Mouse (Mus musculus) C2C12 (cell line): ENCODE measurements around the gene Lrriq1. TPM values are rescaled to one million over a fixed set of nuclear protein-coding genes. Genes with fewer than 3 reads are reported as not detected.

Source experiments
- H3K27me3 ChIP-seq: one replicate; pipeline ENCODE4 v1.6.1; 2011; ENCODE audit not compliant: control insufficient read depth, insufficient read depth, insufficient read length
- H3K36me3 ChIP-seq: one replicate; pipeline ENCODE4 v1.6.1; 2011; ENCODE audit not compliant: control insufficient read depth, insufficient read depth
- H3K4me3 ChIP-seq: one replicate; pipeline ENCODE4 v1.5.1; 2011; ENCODE audit warnings: mild to moderate bottlenecking, control low read depth; ENCODE audit not compliant: poor library complexity, insufficient read depth, severe bottlenecking
- H3K79me2 ChIP-seq: one replicate; pipeline ENCODE4 v1.6.1; 2011; ENCODE audit not compliant: control insufficient read depth, insufficient read depth
- H3K79me3 ChIP-seq: one replicate; pipeline ENCODE4 v1.6.1; 2011; ENCODE audit warnings: low read depth, control low read depth
- H3ac ChIP-seq: one replicate; pipeline ENCODE3; 2011; ENCODE audit warnings: low read depth; ENCODE audit not compliant: control insufficient read depth, insufficient read length
- CEBPB ChIP-seq: IDR thresholded peaks from one replicate; pipeline ENCODE4 v1.6.1; 2011; ENCODE audit warnings: low read depth, mild to moderate bottlenecking, control low read depth, moderate library complexity
- CTCF ChIP-seq: IDR thresholded peaks from one replicate; pipeline ENCODE4 v1.5.1; 2011; ENCODE audit not compliant: control insufficient read depth, insufficient read depth, insufficient read length
- FOSL1 ChIP-seq: IDR thresholded peaks from one replicate; pipeline ENCODE4 v1.8.0; 2011; ENCODE audit warnings: mild to moderate bottlenecking, low read length; ENCODE audit not compliant: poor library complexity, insufficient read depth, severe bottlenecking
- MAX ChIP-seq: IDR thresholded peaks from one replicate; pipeline ENCODE4 v1.6.1; 2011; ENCODE audit warnings: mild to moderate bottlenecking, control low read depth
- MYOD1 ChIP-seq: IDR thresholded peaks from one replicate; pipeline ENCODE4 v1.6.1; 2011; ENCODE audit warnings: low read depth; ENCODE audit not compliant: control insufficient read depth, insufficient read length
- MYOG ChIP-seq: IDR thresholded peaks from one replicate; pipeline ENCODE4 v1.6.1; 2011; ENCODE audit not compliant: control insufficient read depth, insufficient read length; ENCODE audit errors: extremely low read depth
- USF1 ChIP-seq: IDR thresholded peaks from one replicate; pipeline ENCODE4 v1.6.1; 2011; ENCODE audit warnings: low read depth, mild to moderate bottlenecking, control low read depth, moderate library complexity
- polyA plus RNA-seq: library from polyadenylated mRNA; unstranded; fragments of >200 nt; fragmentation: generic; extraction: Trizol; gene quantifications from one replicate; pipeline ENCODE4 v1.2.1, GENCODE M21; 2012; ENCODE audit warnings: missing spikeins

Lrriq1 gene
- polyA plus RNA-seq, 1 experiment = not detected

DNA sequence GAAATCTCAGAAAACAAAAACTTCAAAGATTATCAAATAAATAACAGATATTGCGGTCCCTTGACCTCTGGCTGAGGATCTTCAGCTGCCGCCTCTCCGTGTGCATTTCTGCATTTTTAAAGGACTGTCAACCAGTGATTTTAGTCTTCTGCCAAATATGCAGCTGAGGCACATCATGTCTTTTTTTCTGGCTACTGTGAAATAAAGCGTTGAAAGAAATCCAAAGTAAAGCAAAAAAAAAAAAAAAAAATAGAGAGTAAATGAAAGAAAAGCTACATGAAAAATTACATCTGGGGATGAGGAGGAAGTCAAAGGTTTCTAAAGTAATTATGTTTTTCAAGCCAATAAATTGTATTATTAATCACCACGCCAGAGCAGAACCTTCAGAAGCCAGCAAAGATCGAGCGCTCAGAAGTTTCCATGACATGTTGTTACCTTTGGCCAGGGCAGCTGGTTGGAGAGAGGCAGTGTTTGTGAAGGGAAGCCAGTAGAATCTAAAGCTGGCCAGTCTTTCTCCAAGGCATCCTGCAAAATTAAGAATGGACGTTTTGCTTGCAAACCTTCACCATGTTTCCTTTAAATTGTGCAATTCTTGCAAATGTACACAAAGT is 90.2 kb downstream of the Lrriq1 start:
- no peak overlapping the region for H3ac ChIP-seq
- no peaks in the 10 kb centered on the region for H3K27me3 ChIP-seq
- no peak overlapping the region for H3K4me3 ChIP-seq
- TF ChIP-seq CEBPB (no peak), CTCF (no peak), MYOG (no peak), MYOD1 (no peak), USF1 (no peak), FOSL1 (no peak), MAX (no peak)
- H3K36me3 ChIP-seq = no peaks in the 10 kb centered on the region
- H3K79me2 ChIP-seq = no peaks in the 10 kb centered on the region
- no peaks in the 10 kb centered on the region for H3K79me3 ChIP-seq

DNA sequence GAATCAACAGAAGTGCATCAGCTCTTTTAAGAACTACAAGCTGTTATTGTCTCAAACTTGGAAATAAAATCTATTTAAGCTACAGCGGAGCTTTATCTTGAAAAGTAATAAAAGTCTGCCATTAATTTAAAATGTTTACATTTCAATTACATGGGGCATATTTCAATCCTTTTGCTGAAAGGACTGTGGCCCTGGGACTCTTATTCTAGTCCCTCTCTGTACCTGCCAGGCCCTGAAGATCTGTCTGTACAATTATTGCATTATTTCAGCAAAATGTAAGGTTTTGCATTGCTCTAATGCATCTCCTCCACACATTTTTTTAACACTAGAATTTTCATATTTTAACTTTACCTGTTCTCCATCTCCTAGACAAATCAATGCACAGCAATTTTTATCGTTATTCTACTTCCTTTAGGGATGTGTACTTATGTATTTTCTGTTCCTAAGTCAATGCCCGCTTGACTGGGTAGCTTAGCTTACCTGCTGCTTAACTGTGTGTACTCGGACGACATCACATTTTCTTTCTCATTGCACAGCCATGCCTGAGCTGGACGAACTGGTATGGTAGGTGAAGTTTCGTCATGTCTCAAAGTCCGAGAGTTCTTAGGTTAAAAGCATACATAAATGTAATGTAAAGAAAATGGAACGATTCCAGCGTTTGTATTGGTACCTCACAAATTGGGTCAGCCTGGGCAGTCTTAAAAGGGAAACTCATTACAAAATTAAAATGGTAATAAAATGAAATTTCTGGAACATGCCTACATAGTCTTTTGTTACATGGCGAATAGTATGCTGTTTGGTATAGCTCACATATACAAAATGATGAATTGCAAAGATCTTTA is 91.0 kb downstream of the Lrriq1 start:
- TF ChIP-seq CTCF = no peak
- no peak for TF ChIP-seq MYOD1
- TF ChIP-seq MYOG = no peak
- TF ChIP-seq MAX = no peak
- no peak for TF ChIP-seq CEBPB
- no peak for TF ChIP-seq FOSL1
- no peak for TF ChIP-seq USF1
- no peaks in the 10 kb centered on the region for H3K79me3 ChIP-seq
- H3K4me3 ChIP-seq = no peak overlapping the region
- no peaks in the 10 kb centered on the region for H3K36me3 ChIP-seq
- no peaks in the 10 kb centered on the region for H3K79me2 ChIP-seq
- H3ac ChIP-seq = no peak overlapping the region
- H3K27me3 ChIP-seq = no peaks in the 10 kb centered on the region

DNA sequence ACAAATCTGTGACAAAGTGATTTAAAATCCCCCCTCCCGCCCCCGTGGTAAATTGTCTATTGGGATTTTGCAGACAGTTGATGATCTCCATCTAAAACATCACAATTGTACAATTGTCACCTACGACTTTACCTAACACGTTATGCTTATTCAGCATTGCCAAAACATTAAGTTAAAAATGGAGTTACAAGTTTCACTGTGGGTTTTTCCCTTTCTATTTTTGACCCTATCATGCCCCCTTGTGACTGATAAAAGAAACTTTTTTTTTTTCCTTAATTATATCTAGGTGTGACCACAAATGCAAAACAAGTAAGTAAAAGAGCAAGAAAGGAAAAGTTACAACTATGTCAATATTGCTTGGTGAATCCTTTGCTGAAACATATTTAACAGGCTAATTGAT is 93.6 kb downstream of the Lrriq1 start:
- H3K79me2 ChIP-seq = no peaks in the 10 kb centered on the region

DNA sequence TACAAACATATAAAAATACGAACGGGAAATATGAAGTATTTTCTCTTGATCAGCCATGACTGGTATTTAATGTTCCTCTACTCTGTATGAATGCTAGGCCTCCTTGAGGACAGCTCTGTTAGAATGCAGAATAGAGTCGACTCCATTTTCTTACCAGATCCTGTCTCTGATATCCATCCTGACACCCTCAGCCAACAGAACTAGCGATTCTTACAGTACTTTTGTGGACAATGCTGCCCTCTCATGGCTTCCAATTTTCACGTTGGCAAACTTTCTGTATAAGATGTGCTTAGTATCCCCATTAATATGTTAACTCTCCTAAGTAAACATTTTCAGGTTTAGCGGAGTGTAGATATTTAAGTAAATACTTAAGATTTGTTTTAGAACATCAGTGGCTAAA is 94.6 kb downstream of the Lrriq1 start:
- no peaks in the 10 kb centered on the region for H3K36me3 ChIP-seq
- no peak for TF ChIP-seq FOSL1
- no peak for TF ChIP-seq MAX
- TF ChIP-seq MYOG = no peak
- TF ChIP-seq USF1 = no peak
- H3K27me3 ChIP-seq = no peaks in the 10 kb centered on the region
- H3ac ChIP-seq = no peak overlapping the region
- no peaks in the 10 kb centered on the region for H3K79me3 ChIP-seq
- no peak overlapping the region for H3K4me3 ChIP-seq
- no peaks in the 10 kb centered on the region for H3K79me2 ChIP-seq

More for the DNA sequence above, 93.6 kb downstream of the Lrriq1 start:
- Histone ChIP-seq H3ac (no peak overlapping the region), H3K79me3 (no peaks in the 10 kb centered on the region), H3K27me3 (no peaks in the 10 kb centered on the region), H3K36me3 (no peaks in the 10 kb centered on the region), H3K4me3 (no peak overlapping the region)
- TF ChIP-seq MYOD1 (no peak), CTCF (no peak), MAX (no peak), CEBPB (no peak), MYOG (no peak), USF1 (no peak), FOSL1 (no peak)

DNA sequence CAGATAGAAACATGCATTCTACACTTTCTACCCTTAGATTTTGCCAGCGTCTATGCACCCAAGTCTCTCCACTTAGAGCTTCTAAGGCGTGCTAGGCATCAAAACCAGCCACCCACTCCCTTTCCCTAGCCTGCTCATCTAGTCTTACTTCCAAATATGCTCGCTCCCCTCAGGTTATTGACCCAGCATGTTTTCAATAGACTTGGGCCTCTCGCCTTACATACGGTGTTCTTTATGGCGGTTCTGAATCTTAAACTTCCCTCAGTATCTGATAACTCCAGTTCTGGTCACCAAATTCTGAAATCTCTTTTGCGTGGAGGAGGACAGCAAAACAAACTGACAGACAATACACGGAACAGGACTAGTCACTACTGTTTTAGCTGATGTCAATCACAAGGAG is 95.5 kb downstream of the Lrriq1 start:
- H3K4me3 ChIP-seq = no peak overlapping the region
- TF ChIP-seq MYOD1 = no peak
- TF ChIP-seq FOSL1 = no peak
- no peak for TF ChIP-seq MYOG
- TF ChIP-seq CTCF = no peak
- no peak for TF ChIP-seq CEBPB
- TF ChIP-seq USF1 = no peak
- TF ChIP-seq MAX = no peak
- H3K79me2 ChIP-seq = no peaks in the 10 kb centered on the region
- no peaks in the 10 kb centered on the region for H3K79me3 ChIP-seq
- H3K27me3 ChIP-seq = no peaks in the 10 kb centered on the region
- no peaks in the 10 kb centered on the region for H3K36me3 ChIP-seq
- no peak overlapping the region for H3ac ChIP-seq
